Mouse (Mus musculus) bone marrow macrophage, adult 2 months (primary cell): Measurements from ENCODE around the gene Gm10974. TPM values are rescaled to one million over a fixed set of nuclear protein-coding genes. Genes with fewer than 3 reads are reported as not detected.

Source experiments
- H3K27ac ChIP-seq: 2 replicates; pipeline ENCODE4 v1.5.1; 2012; ENCODE audit warnings: low read depth, low read length; ENCODE audit not compliant: insufficient read depth
- H3K4me1 ChIP-seq: 2 replicates; pipeline ENCODE4 v1.6.1; 2012; ENCODE audit warnings: low read length; ENCODE audit not compliant: control insufficient read depth, insufficient read depth
- H3K4me3 ChIP-seq: 2 replicates; pipeline ENCODE4 v1.5.1; 2012; ENCODE audit warnings: mild to moderate bottlenecking, low read length, moderate library complexity; ENCODE audit not compliant: insufficient read depth
- CTCF ChIP-seq: IDR thresholded peaks from 2 replicates; pipeline ENCODE4 v1.5.1; 2012; ENCODE audit warnings: low read depth, mild to moderate bottlenecking, low read length, moderate library complexity
- POLR2A ChIP-seq: IDR thresholded peaks from 2 replicates; pipeline ENCODE4 v1.6.1; 2012; ENCODE audit warnings: mild to moderate bottlenecking, low read depth, low read length, borderline replicate concordance
- polyA plus RNA-seq: library from polyadenylated mRNA; stranded (reverse); fragments of >200 nt; gene quantifications from 2 replicates; pipeline ENCODE4 v1.2.4, GENCODE M21; 2012; ENCODE audit not compliant: missing spikeins, insufficient read depth, insufficient read length

Gene Gm10974
- polyA plus RNA-seq, result not detected in 2 replicates

GRCm38 (mm10) chr7:66365904-66366303, at the start of gene Gm10974:
Gene Gm10974, plus strand, starts transcription at chr7:66365905.
- TF ChIP-seq CTCF (no peak), POLR2A (no peak)
- no peak within 1 kb of the TSS for H3K4me3 ChIP-seq
- H3K27ac ChIP-seq, result no peak within 1 kb of the TSS
- peaks cover 9% of the 10 kb centered on the region for H3K4me1 ChIP-seq

GRCm38 (mm10) chr7:66318147-66318546, 47.6 kb upstream of the Gm10974 start:
- Histone ChIP-seq H3K27ac (no peak overlapping the region), H3K4me3 (no peak overlapping the region), H3K4me1 (peaks cover 5% of the 10 kb centered on the region)
- TF ChIP-seq POLR2A, result no peak
- no peak for TF ChIP-seq CTCF

- H3K4me1 ChIP-seq, result peaks cover 12% of the 10 kb centered on the region
- H3K4me3 ChIP-seq, result no peak overlapping the region
- TF ChIP-seq POLR2A (no peak), CTCF (no peak)
- no peak overlapping the region for H3K27ac ChIP-seq
These were observed 44.7 kb upstream of the Gm10974 start for GRCm38 (mm10) chr7:66320996-66321395.

DNA sequence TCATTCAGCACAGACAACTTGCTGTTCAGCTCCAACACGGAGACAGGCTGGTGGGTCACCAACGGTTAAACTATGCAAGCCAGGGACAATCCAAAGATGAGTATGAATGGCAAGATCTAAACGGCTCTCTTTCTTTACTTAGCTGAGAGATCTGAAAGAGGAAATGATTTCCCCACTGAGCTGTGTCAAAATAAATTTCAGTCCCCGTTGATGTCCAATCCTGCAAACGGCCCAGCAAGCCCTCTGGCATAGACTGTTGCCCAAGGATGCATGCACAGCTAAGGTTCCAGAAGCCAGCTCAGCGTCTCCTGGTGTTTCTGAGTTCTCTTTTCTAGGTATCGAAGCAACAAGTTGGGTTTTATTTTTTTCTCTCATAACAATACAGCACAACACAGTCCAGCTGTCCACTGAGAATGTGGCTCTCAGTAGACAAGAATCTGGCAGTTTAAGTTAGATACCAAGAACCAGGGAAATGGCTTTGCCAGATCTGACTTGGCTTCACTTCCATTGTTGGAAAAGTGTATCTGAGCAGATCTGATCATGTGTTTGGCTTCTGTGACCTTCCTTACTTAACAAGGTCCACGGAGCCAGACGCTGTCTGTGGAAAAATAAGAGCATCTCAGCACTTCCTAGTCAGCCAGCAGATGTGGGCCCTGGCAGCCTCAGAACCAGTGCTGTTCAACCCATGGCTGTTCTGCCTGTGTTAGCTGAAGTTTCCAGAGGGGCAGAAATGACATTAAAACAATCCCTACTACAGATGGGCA, 42.3 kb upstream of the Gm10974 start:
- Histone ChIP-seq H3K4me1 (peaks cover 12% of the 10 kb centered on the region), H3K27ac (no peak overlapping the region), H3K4me3 (no peak overlapping the region)
- no peak for TF ChIP-seq CTCF
- no peak for TF ChIP-seq POLR2A

GRCm38 (mm10) chr7:66325419-66326053, 40.2 kb upstream of the Gm10974 start:
- Histone ChIP-seq H3K4me1 (peaks cover 12% of the 10 kb centered on the region), H3K27ac (no peak overlapping the region)
- TF ChIP-seq CTCF (no peak), POLR2A (no peak)

GRCm38 (mm10) chr7:66327516-66327915, 38.2 kb upstream of the Gm10974 start:
- no peak for TF ChIP-seq POLR2A
- TF ChIP-seq CTCF, result no peak
- peaks cover 12% of the 10 kb centered on the region for H3K4me1 ChIP-seq
- H3K27ac ChIP-seq, result no peak overlapping the region
- H3K4me3 ChIP-seq, result no peak overlapping the region

More at GRCm38 (mm10) chr7:66325419-66326053, 40.2 kb upstream of the Gm10974 start:
- no peak overlapping the region for H3K4me3 ChIP-seq

- Histone ChIP-seq H3K4me3 (no peak overlapping the region), H3K27ac (no peak overlapping the region), H3K4me1 (no peaks in the 10 kb centered on the region)
- TF ChIP-seq POLR2A (no peak), CTCF (no peak)
These were observed 35.1 kb upstream of the Gm10974 start for GRCm38 (mm10) chr7:66330610-66331009.

DNA sequence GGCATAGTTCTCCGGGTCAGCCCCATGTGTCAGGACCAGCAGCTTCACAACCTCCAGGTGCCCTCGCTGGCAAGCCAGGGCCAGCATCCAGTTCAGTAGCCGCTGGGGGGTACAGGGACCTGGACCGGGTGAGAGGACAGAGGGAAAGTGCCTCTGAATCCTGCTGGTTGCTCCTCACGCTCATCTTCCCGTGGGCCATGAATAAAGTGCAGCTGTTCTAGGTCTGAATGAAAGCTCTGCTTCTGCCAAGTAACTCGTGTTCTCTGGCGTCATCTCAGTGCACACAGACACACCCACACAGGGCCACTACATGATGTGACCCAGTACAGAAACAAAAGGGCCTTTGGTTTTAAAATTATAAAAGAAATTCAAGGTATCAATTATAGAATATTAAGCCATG, 33.4 kb upstream of the Gm10974 start:
- no peak overlapping the region for H3K27ac ChIP-seq
- no peak overlapping the region for H3K4me3 ChIP-seq
- H3K4me1 ChIP-seq, result no peaks in the 10 kb centered on the region
- no peak for TF ChIP-seq CTCF
- no peak for TF ChIP-seq POLR2A

DNA sequence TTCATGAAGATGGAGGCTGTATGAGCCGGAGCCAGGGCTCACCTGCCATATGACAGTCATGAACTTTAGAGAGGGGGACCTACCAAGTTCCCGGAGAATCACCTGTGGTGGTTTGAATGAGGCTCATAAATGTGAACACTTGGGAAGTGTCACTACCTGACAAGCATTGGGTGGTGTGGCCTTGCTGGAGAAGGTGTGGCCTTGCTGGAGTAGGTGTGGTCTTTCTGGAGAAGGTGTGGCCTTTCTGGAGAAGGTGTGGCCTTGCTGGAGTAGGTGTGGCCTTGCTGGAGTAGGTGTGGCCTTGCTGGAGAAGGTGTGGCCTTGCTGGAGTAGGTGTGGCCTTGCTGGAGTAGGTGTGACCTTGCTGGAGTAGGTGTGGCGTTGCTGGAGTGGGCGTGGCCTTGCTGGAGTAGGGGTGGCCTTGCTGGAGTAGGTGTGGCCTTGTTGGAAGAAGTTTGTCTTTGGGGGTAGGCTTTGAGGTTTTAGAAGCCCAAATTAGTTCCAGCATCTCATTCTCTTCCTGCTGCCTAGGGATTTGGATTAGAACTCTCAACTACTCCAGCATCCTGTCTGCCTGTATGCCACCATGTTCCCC, 31.7 kb upstream of the Gm10974 start:
- no peak overlapping the region for H3K27ac ChIP-seq
- no peak for TF ChIP-seq CTCF
- TF ChIP-seq POLR2A, result no peak
- no peaks in the 10 kb centered on the region for H3K4me1 ChIP-seq
- H3K4me3 ChIP-seq, result no peak overlapping the region

- Histone ChIP-seq H3K4me1 (no peaks in the 10 kb centered on the region), H3K27ac (no peak overlapping the region), H3K4me3 (no peak overlapping the region)
- TF ChIP-seq POLR2A, result no peak
- no peak for TF ChIP-seq CTCF
These were observed 28.8 kb upstream of the Gm10974 start for GRCm38 (mm10) chr7:66336955-66337354.
